Mouse (Mus musculus): ENCODE measurements around the gene Prdx6. TPM values are rescaled to one million over a fixed set of nuclear protein-coding genes. Genes with fewer than 3 reads are reported as not detected.

Gene Prdx6
- polyA plus RNA-seq, 1 experiment from 2014 or later: 451 TPM

DNA sequence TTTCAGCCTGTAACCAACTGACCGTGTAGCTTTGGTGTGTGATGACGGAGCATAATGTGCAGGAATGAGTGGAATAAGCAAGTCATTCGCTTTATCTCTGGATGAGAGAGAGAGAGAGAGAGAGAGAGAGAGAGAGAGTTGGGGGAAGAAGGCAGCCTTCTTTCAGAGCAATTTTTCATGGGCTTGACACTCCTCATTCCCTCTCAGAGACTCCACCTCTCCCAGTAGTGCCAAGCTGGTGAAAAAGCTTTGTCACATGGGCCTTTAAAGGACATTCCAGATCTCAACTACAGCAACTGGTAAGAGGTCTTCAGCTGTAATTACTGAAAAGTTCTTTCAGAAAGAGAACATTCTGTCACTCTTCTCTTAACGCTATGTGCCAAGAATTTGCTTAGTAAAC lies 18.3 kb upstream of the Prdx6 start:
- 86% methylated on average over 4 of the region's 4 CpGs for WGBS

DNA sequence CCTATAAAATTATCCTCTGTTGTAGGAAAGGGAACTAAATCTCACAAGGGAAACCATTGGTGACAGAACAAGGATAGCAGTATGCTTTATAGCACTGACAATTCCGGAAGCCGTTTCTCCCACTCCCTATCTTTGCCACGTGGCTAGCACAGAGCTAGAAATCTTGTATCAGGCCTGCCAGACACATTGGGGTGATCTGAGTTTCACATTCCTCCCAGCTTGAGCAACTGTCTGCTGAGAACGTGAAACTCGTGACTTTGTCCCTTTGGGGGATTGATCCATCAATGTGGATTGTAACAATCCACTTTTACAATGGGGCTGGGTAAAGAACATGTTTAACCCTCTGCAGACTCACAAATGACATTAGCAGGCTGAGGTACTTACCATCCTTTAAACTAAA lies 17.9 kb upstream of the Prdx6 start:
- Histone ChIP-seq H3K4me1 (replicated peaks; ENCODE audit: control insufficient read depth, insufficient read depth, low read length) (no peaks in the 10 kb centered on the region), H3K27me3 (ENCODE audit: control insufficient read depth, insufficient read depth, low read length) (no peaks in the 10 kb centered on the region), H3K4me2 (replicated peaks; ENCODE audit: low read depth, low read length) (no peak overlapping the region), H3K9me3 (ENCODE audit: control insufficient read depth, low read length) (no peaks in the 10 kb centered on the region), H3K27ac (ENCODE audit: low read depth, low read length) (no peak overlapping the region), H3K4me3 (ENCODE audit: low read depth, low read length) (no peak overlapping the region), H3K9ac (ENCODE audit: low read depth, low read length) (no peak overlapping the region), H3K36me3 (ENCODE audit: control insufficient read depth, insufficient read depth, low read length) (no peaks in the 10 kb centered on the region)
- no peak for ATAC-seq (ENCODE audit: low FRiP score)
- no peak for DNase-seq (ENCODE audit: low spot score)
- 68% methylated on average over 5 of the region's 5 CpGs for whole genome bisulfite sequencing

More for the DNA sequence above, 18.3 kb upstream of the Prdx6 start:
- Histone ChIP-seq H3K9me3 (ENCODE audit: control insufficient read depth, low read length) (no peaks in the 10 kb centered on the region), H3K4me3 (ENCODE audit: low read depth, low read length) (no peak overlapping the region), H3K9ac (ENCODE audit: low read depth, low read length) (no peak overlapping the region), H3K27me3 (ENCODE audit: control insufficient read depth, insufficient read depth, low read length) (no peaks in the 10 kb centered on the region), H3K27ac (ENCODE audit: low read depth, low read length) (no peak overlapping the region), H3K36me3 (ENCODE audit: control insufficient read depth, insufficient read depth, low read length) (no peaks in the 10 kb centered on the region), H3K4me2 (replicated peaks; ENCODE audit: low read depth, low read length) (no peak overlapping the region), H3K4me1 (replicated peaks; ENCODE audit: control insufficient read depth, insufficient read depth, low read length) (no peaks in the 10 kb centered on the region)
- DNase-seq (ENCODE audit: low spot score) (no peak), ATAC-seq (ENCODE audit: low FRiP score) (no peak)

DNA sequence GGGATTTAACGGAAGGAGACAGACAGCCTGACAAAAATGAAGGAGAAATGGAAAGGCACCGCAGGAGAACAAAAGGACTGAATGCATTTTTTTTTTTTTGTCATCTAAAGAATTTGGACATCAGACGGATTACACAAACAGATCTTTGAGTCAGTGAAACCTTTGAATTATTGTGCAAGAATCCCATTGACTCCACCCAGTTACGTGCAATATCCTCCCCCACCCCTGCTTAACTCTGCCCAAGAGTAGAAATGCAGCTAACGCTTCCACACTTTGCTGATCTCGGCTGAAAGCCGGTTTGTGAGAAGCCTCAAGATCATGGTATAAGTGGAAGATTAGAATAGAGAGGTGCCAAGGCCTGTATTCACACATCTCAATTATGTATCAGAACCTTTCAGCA lies 17.1 kb upstream of the Prdx6 start:
- Histone ChIP-seq H3K4me3 (ENCODE audit: low read depth, low read length) (no peak overlapping the region), H3K9ac (ENCODE audit: low read depth, low read length) (no peak overlapping the region), H3K4me2 (replicated peaks; ENCODE audit: low read depth, low read length) (no peak overlapping the region), H3K9me3 (ENCODE audit: control insufficient read depth, low read length) (no peaks in the 10 kb centered on the region), H3K27me3 (ENCODE audit: control insufficient read depth, insufficient read depth, low read length) (no peaks in the 10 kb centered on the region), H3K27ac (ENCODE audit: low read depth, low read length) (no peak overlapping the region), H3K4me1 (replicated peaks; ENCODE audit: control insufficient read depth, insufficient read depth, low read length) (no peaks in the 10 kb centered on the region), H3K36me3 (ENCODE audit: control insufficient read depth, insufficient read depth, low read length) (no peaks in the 10 kb centered on the region)
- 79% methylated on average over 7 of the region's 7 CpGs for WGBS
- ATAC-seq (ENCODE audit: low FRiP score): no peak
- DNase-seq (ENCODE audit: low spot score): no peak

DNA sequence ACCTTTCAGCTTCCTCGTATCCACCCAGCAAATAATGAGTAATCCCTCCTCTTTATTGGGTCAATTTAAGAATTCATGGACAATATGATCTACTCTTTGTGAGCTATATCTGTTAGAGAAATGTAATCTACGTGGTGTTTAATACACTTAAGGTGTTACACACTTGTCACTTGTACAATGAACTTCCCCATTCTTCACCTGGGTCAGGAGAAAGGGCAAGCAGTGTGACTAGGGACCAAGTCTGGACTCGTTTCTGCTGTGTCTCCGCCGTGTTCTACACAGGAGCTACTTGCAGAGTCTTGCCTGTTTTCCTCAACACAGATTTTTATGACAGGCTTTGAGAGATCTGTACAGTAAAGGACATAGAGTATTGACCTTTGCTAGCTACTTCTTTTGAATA lies 13.9 kb upstream of the Prdx6 start:
- H3K36me3 ChIP-seq (ENCODE audit: control insufficient read depth, insufficient read depth, low read length): no peaks in the 10 kb centered on the region
- H3K4me2 ChIP-seq (replicated peaks; ENCODE audit: low read depth, low read length): no peak overlapping the region
- DNase-seq (ENCODE audit: low spot score): no peak
- H3K27ac ChIP-seq (ENCODE audit: low read depth, low read length): no peak overlapping the region
- no peaks in the 10 kb centered on the region for H3K4me1 ChIP-seq (replicated peaks; ENCODE audit: control insufficient read depth, insufficient read depth, low read length)
- ATAC-seq (ENCODE audit: low FRiP score): no peak
- no peaks in the 10 kb centered on the region for H3K9me3 ChIP-seq (ENCODE audit: control insufficient read depth, low read length)
- no peak overlapping the region for H3K4me3 ChIP-seq (ENCODE audit: low read depth, low read length)
- 87% methylated on average over 5 of the region's 5 CpGs for WGBS
- H3K9ac ChIP-seq (ENCODE audit: low read depth, low read length): no peak overlapping the region
- no peaks in the 10 kb centered on the region for H3K27me3 ChIP-seq (ENCODE audit: control insufficient read depth, insufficient read depth, low read length)

DNA sequence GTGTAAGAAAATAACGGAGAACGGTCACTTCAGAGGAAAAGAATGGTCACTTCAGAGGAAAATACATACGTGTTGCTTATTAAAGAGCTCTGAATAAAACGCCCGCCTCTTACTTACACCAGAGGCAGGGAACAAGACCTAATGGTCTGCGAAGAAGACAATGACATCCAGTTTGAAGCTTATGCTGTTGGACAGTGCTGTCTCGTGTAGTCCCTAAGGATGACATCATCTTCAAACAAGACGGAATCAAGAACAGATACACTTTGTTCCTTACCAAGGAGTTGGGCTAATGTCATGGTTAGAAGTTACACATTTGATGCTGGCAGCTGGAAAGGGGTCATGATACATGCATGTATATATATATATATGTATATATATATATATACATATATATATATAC lies 12.6 kb upstream of the Prdx6 start:
- Histone ChIP-seq H3K27ac (ENCODE audit: low read depth, low read length) (no peak overlapping the region), H3K4me2 (replicated peaks; ENCODE audit: low read depth, low read length) (no peak overlapping the region), H3K9me3 (ENCODE audit: control insufficient read depth, low read length) (no peaks in the 10 kb centered on the region), H3K27me3 (ENCODE audit: control insufficient read depth, insufficient read depth, low read length) (no peaks in the 10 kb centered on the region), H3K36me3 (ENCODE audit: control insufficient read depth, insufficient read depth, low read length) (no peaks in the 10 kb centered on the region), H3K4me1 (replicated peaks; ENCODE audit: control insufficient read depth, insufficient read depth, low read length) (no peaks in the 10 kb centered on the region), H3K4me3 (ENCODE audit: low read depth, low read length) (no peak overlapping the region), H3K9ac (ENCODE audit: low read depth, low read length) (no peak overlapping the region)
- DNase-seq (ENCODE audit: low spot score): no peak
- WGBS: 92% methylated on average over 8 of the region's 8 CpGs
- no peak for ATAC-seq (ENCODE audit: low FRiP score)

DNA sequence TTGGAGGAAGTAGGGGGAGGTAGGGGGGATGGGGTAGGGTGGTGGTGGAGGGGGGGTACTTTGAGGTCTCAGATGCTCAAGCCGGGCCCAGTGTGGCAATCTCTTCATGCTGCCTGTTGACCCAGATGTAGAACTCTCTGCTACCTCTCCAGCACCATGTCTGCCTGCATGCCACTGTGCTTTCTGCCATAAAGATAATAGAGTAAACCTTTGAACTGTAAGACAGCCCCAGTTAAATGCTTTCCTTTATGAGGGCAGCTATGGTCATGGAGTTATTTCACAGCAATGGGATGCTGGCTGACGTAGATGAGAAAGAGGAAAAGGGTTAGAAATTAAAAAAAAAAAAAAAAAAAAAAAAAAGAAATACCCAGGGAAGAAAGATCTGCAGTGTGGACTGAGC lies 11.5 kb upstream of the Prdx6 start:
- no peak for DNase-seq (ENCODE audit: low spot score)
- no peaks in the 10 kb centered on the region for H3K4me1 ChIP-seq (replicated peaks; ENCODE audit: control insufficient read depth, insufficient read depth, low read length)
- no peaks in the 10 kb centered on the region for H3K9me3 ChIP-seq (ENCODE audit: control insufficient read depth, low read length)
- no peak overlapping the region for H3K4me3 ChIP-seq (ENCODE audit: low read depth, low read length)
- no peak overlapping the region for H3K9ac ChIP-seq (ENCODE audit: low read depth, low read length)
- H3K36me3 ChIP-seq (ENCODE audit: control insufficient read depth, insufficient read depth, low read length): no peaks in the 10 kb centered on the region
- H3K27ac ChIP-seq (ENCODE audit: low read depth, low read length): no peak overlapping the region
- WGBS: 86% methylated on average over 2 of the region's 2 CpGs
- no peak for ATAC-seq (ENCODE audit: low FRiP score)
- no peak overlapping the region for H3K4me2 ChIP-seq (replicated peaks; ENCODE audit: low read depth, low read length)
- H3K27me3 ChIP-seq (ENCODE audit: control insufficient read depth, insufficient read depth, low read length): no peaks in the 10 kb centered on the region

DNA sequence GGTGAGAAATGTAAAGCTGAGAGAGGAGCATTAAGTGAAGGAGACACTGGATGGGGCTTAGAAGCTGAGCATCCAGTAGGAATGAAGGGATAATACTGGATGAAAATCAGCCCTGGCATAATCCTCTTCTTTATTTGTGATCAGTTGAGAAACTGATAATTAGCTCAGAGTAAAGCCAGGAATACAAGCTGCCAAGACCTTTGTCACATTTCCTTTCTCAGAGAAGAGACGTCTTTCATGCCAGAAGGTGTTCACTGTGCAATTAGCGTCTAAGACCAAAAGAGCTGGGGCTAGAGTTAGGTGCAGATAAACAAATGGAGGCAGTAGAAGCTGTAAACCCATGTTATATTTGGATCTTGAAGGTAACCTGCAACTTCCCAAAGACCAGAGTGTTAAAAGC lies 9.7 kb upstream of the Prdx6 start:
- ATAC-seq (ENCODE audit: low FRiP score) (no peak), DNase-seq (ENCODE audit: low spot score) (no peak)
- 80% methylated on average over 2 of the region's 2 CpGs for WGBS
- no peaks in the 10 kb centered on the region for H3K4me1 ChIP-seq (replicated peaks; ENCODE audit: control insufficient read depth, insufficient read depth, low read length)
- H3K27me3 ChIP-seq (ENCODE audit: control insufficient read depth, insufficient read depth, low read length): no peaks in the 10 kb centered on the region
- H3K36me3 ChIP-seq (ENCODE audit: control insufficient read depth, insufficient read depth, low read length): no peaks in the 10 kb centered on the region
- H3K4me2 ChIP-seq (replicated peaks; ENCODE audit: low read depth, low read length): no peak overlapping the region
- no peak overlapping the region for H3K4me3 ChIP-seq (ENCODE audit: low read depth, low read length)
- no peaks in the 10 kb centered on the region for H3K9me3 ChIP-seq (ENCODE audit: control insufficient read depth, low read length)
- no peak overlapping the region for H3K9ac ChIP-seq (ENCODE audit: low read depth, low read length)
- H3K27ac ChIP-seq (ENCODE audit: low read depth, low read length): no peak overlapping the region

DNA sequence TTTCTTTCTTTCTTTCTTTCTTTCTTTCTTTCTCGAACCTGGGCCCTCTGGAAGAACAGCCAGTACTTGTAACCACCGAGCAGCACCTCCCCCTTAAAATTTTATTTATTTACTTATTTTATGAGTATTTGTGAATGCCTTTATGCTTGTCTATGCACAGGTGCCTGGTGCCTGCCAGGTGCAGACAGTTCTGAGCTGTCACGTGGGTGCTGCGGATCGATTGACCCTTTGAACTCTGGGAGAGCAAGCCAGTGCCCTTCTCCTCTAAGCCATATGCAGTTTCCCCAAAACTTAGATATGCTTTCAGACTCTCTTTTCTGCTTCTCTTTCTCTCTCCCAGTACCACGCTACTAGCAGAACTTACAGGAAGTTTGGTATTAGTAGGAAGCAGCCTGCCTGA lies 8.1 kb upstream of the Prdx6 start:
- Histone ChIP-seq H3K4me3 (ENCODE audit: low read depth, low read length) (no peak overlapping the region), H3K9ac (ENCODE audit: low read depth, low read length) (no peak overlapping the region), H3K4me1 (replicated peaks; ENCODE audit: control insufficient read depth, insufficient read depth, low read length) (no peaks in the 10 kb centered on the region), H3K27me3 (ENCODE audit: control insufficient read depth, insufficient read depth, low read length) (no peaks in the 10 kb centered on the region), H3K27ac (ENCODE audit: low read depth, low read length) (no peak overlapping the region), H3K4me2 (replicated peaks; ENCODE audit: low read depth, low read length) (no peak overlapping the region), H3K36me3 (ENCODE audit: control insufficient read depth, insufficient read depth, low read length) (no peaks in the 10 kb centered on the region), H3K9me3 (ENCODE audit: control insufficient read depth, low read length) (no peaks in the 10 kb centered on the region)
- WGBS: 76% methylated on average over 6 of the region's 6 CpGs
- no peak for ATAC-seq (ENCODE audit: low FRiP score)
- no peak for DNase-seq (ENCODE audit: low spot score)

DNA sequence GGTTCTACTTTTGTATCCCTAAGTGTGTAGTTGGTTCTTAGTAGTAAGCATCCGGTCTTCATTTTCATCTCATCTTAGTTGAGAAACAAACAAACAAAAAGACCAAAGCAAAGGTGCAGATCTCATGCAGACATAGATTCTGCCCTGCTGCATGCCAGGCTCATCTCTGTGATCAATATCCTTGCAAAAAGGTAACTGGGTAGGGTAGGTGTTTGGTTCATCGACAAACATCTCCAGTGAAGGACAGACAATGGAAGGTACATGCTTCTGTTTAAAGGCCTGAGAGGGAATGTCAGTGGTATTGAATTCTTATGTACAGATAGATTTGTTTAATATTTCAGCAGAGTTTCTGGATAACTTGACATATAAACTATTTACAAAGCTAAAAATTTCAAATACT lies 7.3 kb upstream of the Prdx6 start:
- WGBS: 96% methylated on average over 2 of the region's 2 CpGs
- H3K4me2 ChIP-seq (replicated peaks; ENCODE audit: low read depth, low read length): no peak overlapping the region

More for the DNA sequence above, 7.3 kb upstream of the Prdx6 start:
- Histone ChIP-seq H3K4me1 (replicated peaks; ENCODE audit: control insufficient read depth, insufficient read depth, low read length) (no peaks in the 10 kb centered on the region), H3K36me3 (ENCODE audit: control insufficient read depth, insufficient read depth, low read length) (no peaks in the 10 kb centered on the region), H3K27ac (ENCODE audit: low read depth, low read length) (no peak overlapping the region), H3K4me3 (ENCODE audit: low read depth, low read length) (no peak overlapping the region), H3K9ac (ENCODE audit: low read depth, low read length) (no peak overlapping the region), H3K9me3 (ENCODE audit: control insufficient read depth, low read length) (no peaks in the 10 kb centered on the region), H3K27me3 (ENCODE audit: control insufficient read depth, insufficient read depth, low read length) (no peaks in the 10 kb centered on the region)
- DNase-seq (ENCODE audit: low spot score) (no peak), ATAC-seq (ENCODE audit: low FRiP score) (no peak)
